Mouse (Mus musculus) lung, embryonic 14.5 days (tissue): Measurements from ENCODE around the gene Vmn1r170. TPM values are rescaled to one million over a fixed set of nuclear protein-coding genes. Genes with fewer than 3 reads are reported as not detected.
"Not testable (repeated sequence)": the region's sequence is repeated elsewhere in the genome, so short reads cannot be mapped to it uniquely, and the experiment has no call there.

Source experiments
- ATAC-seq: fragments of 200-750 bp; cut with Nextera tagmentation; 2 replicates; pipeline ENCODE4 v1.8.0; 2017; ENCODE audit warnings: mild to moderate bottlenecking, moderate TSS enrichment, moderate library complexity; ENCODE audit not compliant: insufficient read depth
- DNase-seq: peaks from one replicate; pipeline ENCODE4 v3.0.0-alpha.2; 2015
- H3K27ac ChIP-seq: fragments of 300-500 bp; sonication (generic); 2 replicates; pipeline ENCODE4 v1.5.1; 2014; ENCODE audit warnings: low read depth, mild to moderate bottlenecking, moderate library complexity
- H3K27me3 ChIP-seq: fragments of 300-500 bp; sonication (generic); 2 replicates; pipeline ENCODE4 v1.6.1; 2014; ENCODE audit warnings: low read length, control low read depth; ENCODE audit not compliant: insufficient read depth
- H3K36me3 ChIP-seq: fragments of 300-500 bp; sonication (generic); 2 replicates; pipeline ENCODE4 v1.6.1; 2014; ENCODE audit warnings: control low read depth; ENCODE audit not compliant: insufficient read depth
- H3K4me1 ChIP-seq: fragments of 300-500 bp; sonication (generic); 2 replicates; pipeline ENCODE4 v1.6.1; 2014; ENCODE audit warnings: antibody characterized with exemption, control low read depth; ENCODE audit not compliant: insufficient read depth
- H3K4me2 ChIP-seq: fragments of 300-500 bp; sonication (generic); 2 replicates; pipeline ENCODE4 v1.6.1; 2014; ENCODE audit warnings: mild to moderate bottlenecking
- H3K4me3 ChIP-seq: fragments of 300-500 bp; sonication (generic); 2 replicates; pipeline ENCODE4 v1.5.1; 2014; ENCODE audit warnings: low read depth, low read length
- H3K9ac ChIP-seq: fragments of 300-500 bp; sonication (generic); 2 replicates; pipeline ENCODE4 v1.6.1; 2014
- H3K9me3 ChIP-seq: fragments of 300-500 bp; sonication (generic); 2 replicates; pipeline ENCODE4 v1.6.1; 2016; ENCODE audit warnings: low read depth, low read length, control low read depth
- CTCF ChIP-seq: IDR thresholded peaks from 2 replicates; pipeline ENCODE4 v1.5.1; 2016; ENCODE audit warnings: antibody characterized with exemption, low read depth
- WGBS: fragments of 180-500 bp; shearing (Covaris S2); extraction: QIAGEN DNeasy Blood & Tissue Kit; methylation state at CpG from one replicate; pipeline ENCODE4 v1.1.7; 2014; 5-methylcytosine and 5-hydroxymethylcytosine counted together
- polyA plus RNA-seq: library from polyadenylated mRNA; unstranded; fragments of >200 nt; fragmentation: Nextera tagmentation; extraction: Ambion mirVana; gene quantifications from 2 replicates; pipeline ENCODE4 v1.2.1, GENCODE M21; 2014

Gene Vmn1r170
- polyA plus RNA-seq, result not detected in 2 replicates

DNA sequence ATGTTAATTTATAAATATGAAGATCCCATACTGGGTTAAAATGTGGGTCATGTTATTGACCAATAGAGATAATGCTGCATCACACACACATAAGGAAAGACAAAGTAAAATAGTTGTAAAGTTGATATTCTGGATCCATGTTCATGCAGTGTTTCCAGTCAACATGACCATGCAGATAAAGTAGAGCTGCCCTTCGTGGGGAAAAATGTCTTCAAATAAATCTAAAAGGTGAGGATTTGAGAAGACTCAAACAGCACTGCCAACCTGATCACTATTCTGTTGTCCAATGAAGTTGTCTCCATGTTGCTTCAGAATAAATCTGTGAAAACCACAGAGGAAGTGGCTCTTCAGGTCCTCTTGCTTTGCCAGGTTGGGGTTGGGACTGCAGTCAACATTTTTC lies at the start of gene Vmn1r170:
Gene Vmn1r170, plus strand, starts transcription at position 301 of the 400 bp plus-strand sequence.
- not testable (repeated sequence) for DNase-seq, H3K9ac ChIP-seq, H3K4me3 ChIP-seq, H3K9me3 ChIP-seq, H3K4me2 ChIP-seq, H3K27me3 ChIP-seq, H3K4me1 ChIP-seq, H3K27ac ChIP-seq, ATAC-seq, H3K36me3 ChIP-seq
- WGBS, result 21% methylated on average over 1 of the region's 1 CpGs

- not testable (repeated sequence) for H3K4me3 ChIP-seq, H3K4me1 ChIP-seq, H3K9ac ChIP-seq, DNase-seq, H3K27me3 ChIP-seq, H3K4me2 ChIP-seq, H3K9me3 ChIP-seq, ATAC-seq, H3K36me3 ChIP-seq, H3K27ac ChIP-seq
- WGBS, result 76% methylated on average over 1 of the region's 2 CpGs
These were observed 30.7 kb upstream of the Vmn1r170 start, which contains the start of gene Vmn1r169 for GRCm38 (mm10) chr7:23575226-23575625. Gene Vmn1r169, plus strand, starts transcription at chr7:23575526.

- DNase-seq (no peak), ATAC-seq (no peak)
- H3K27me3 ChIP-seq, result no peaks in the 10 kb centered on the region
- H3K4me2 ChIP-seq, result no peak within 1 kb of the TSS
- no peak for TF ChIP-seq CTCF
- no peaks in the 10 kb centered on the region for H3K9me3 ChIP-seq
- H3K27ac ChIP-seq, result no peak within 1 kb of the TSS
- no peak within 1 kb of the TSS for H3K9ac ChIP-seq
- no peak within 1 kb of the TSS for H3K4me3 ChIP-seq
- H3K4me1 ChIP-seq, result no peaks in the 10 kb centered on the region
- no peaks in the 10 kb centered on the region for H3K36me3 ChIP-seq
These were observed 24.4 kb downstream of the Vmn1r170 start, which contains the start of gene Vmn1r171 for GRCm38 (mm10) chr7:23630422-23630821. Gene Vmn1r171, plus strand, starts transcription at chr7:23630722.

Other genes with a start within 250 kb of the Vmn1r170 start
- gene Nlrp5, start 220.3 kb upstream of the Vmn1r170 start, polyA plus RNA-seq, result not detected in 2 replicates
- not detected in 2 replicates for gene Vmn1r167, start 99.0 kb upstream of the Vmn1r170 start, polyA plus RNA-seq
- gene Vmn1r168, start 66.4 kb upstream of the Vmn1r170 start, polyA plus RNA-seq, result not detected in 2 replicates
- gene Vmn1r169, start 30.6 kb upstream of the Vmn1r170 start, polyA plus RNA-seq, result not detected in 2 replicates
- not detected in 2 replicates for gene Vmn1r171, start 24.5 kb downstream of the Vmn1r170 start, polyA plus RNA-seq
- not detected in 2 replicates for gene Vmn1r172, start 52.1 kb downstream of the Vmn1r170 start, polyA plus RNA-seq
- gene Vmn1r173, start 94.5 kb downstream of the Vmn1r170 start, polyA plus RNA-seq, result not detected in 2 replicates
- not detected in 2 replicates for gene Vmn1r174, start 146.1 kb downstream of the Vmn1r170 start, polyA plus RNA-seq
- gene Vmn1r175, start 204.5 kb downstream of the Vmn1r170 start, polyA plus RNA-seq, result not detected in 2 replicates
- not detected in 2 replicates for gene Vmn1r176, start 231.2 kb downstream of the Vmn1r170 start, polyA plus RNA-seq